Comparison of ENCODE assay signal across 20 mouse cellular contexts in genomic region chr5:13312667-13313066, GRCm38 (mm10).
DNase-seq lines count a peak whose midpoint lies in the region; ATAC-seq lines count a peak whose summit lies in the region.
"Had no signal": no experiment of that assay in that cellular context is flagged by ENCODE, and none has a peak within 500 bp of the region (broad histone marks: within the 10 kb centered on the region; RNA-seq: fewer than 3 reads in every experiment).

No protein-coding gene starts in this region.

- peak; percentile 48 for ATAC-seq in midbrain, embryonic 12.5 days (ENCODE audit: low FRiP score, low read depth)
- ATAC-seq in midbrain, embryonic 13.5 days, result no peak; the same call in none of the 2 replicates
- ATAC-seq in hindbrain, embryonic 11.5 days (ENCODE audit: low FRiP score), result peak; percentile 88
- ATAC-seq in midbrain, embryonic 16.5 days, result peak; percentile 70
- ATAC-seq: activated CD4-positive, CD25-positive, alpha-beta regulatory T cell, adult 4 months had no signal

- peaks cover 10% of the 10 kb centered on the region; the same call in 1 of the 2 replicates for H3K4me1 ChIP-seq in midbrain, embryonic 12.5 days
- H3K4me1 ChIP-seq in midbrain, embryonic 13.5 days (replicated peaks), result peaks cover 9% of the 10 kb centered on the region
- no peaks in the 10 kb centered on the region for H3K4me1 ChIP-seq in hindbrain, embryonic 11.5 days (replicated peaks; ENCODE audit: control insufficient read depth, insufficient read depth, low read length)
- no peaks in the 10 kb centered on the region; the same call in 1 of the 2 replicates for H3K4me1 ChIP-seq in midbrain, embryonic 16.5 days (ENCODE audit: control insufficient read depth, insufficient read depth, low read length)
- H3K4me1 ChIP-seq: embryonic facial prominence, embryonic 15.5 days; heart, embryonic 13.5 days had no signal

- H3K9ac ChIP-seq in midbrain, embryonic 12.5 days (replicated peaks), result no peak overlapping the region
- no peak overlapping the region for H3K9ac ChIP-seq in midbrain, embryonic 13.5 days (replicated peaks)
- no peak overlapping the region for H3K9ac ChIP-seq in hindbrain, embryonic 11.5 days (ENCODE audit: low read depth, low read length)
- H3K9ac ChIP-seq in midbrain, embryonic 16.5 days (ENCODE audit: low read depth, low read length), result no peak overlapping the region
- H3K9ac ChIP-seq: embryonic facial prominence, embryonic 15.5 days; heart, embryonic 13.5 days had no signal

- no peak overlapping the region for H3K4me2 ChIP-seq in midbrain, embryonic 12.5 days (replicated peaks)
- no peak overlapping the region for H3K4me2 ChIP-seq in midbrain, embryonic 13.5 days (replicated peaks)
- H3K4me2 ChIP-seq in hindbrain, embryonic 11.5 days (replicated peaks; ENCODE audit: low read depth, low read length), result no peak overlapping the region
- no peak overlapping the region for H3K4me2 ChIP-seq in midbrain, embryonic 16.5 days (ENCODE audit: low read length)
- H3K4me2 ChIP-seq: embryonic facial prominence, embryonic 15.5 days; heart, embryonic 13.5 days had no signal

- no peaks in the 10 kb centered on the region for H3K36me3 ChIP-seq in midbrain, embryonic 12.5 days
- H3K36me3 ChIP-seq in midbrain, embryonic 13.5 days, result no peaks in the 10 kb centered on the region
- no peaks in the 10 kb centered on the region for H3K36me3 ChIP-seq in hindbrain, embryonic 11.5 days (ENCODE audit: control insufficient read depth, insufficient read depth, low read length)
- no peaks in the 10 kb centered on the region for H3K36me3 ChIP-seq in midbrain, embryonic 16.5 days (ENCODE audit: control insufficient read depth, insufficient read depth, low read length)
- H3K36me3 ChIP-seq: embryonic facial prominence, embryonic 15.5 days; heart, embryonic 13.5 days had no signal

- no peaks in the 10 kb centered on the region for H3K9me3 ChIP-seq in midbrain, embryonic 12.5 days
- no peaks in the 10 kb centered on the region for H3K9me3 ChIP-seq in midbrain, embryonic 13.5 days
- no peaks in the 10 kb centered on the region for H3K9me3 ChIP-seq in hindbrain, embryonic 11.5 days (ENCODE audit: control insufficient read depth, low read length)
- no peaks in the 10 kb centered on the region for H3K9me3 ChIP-seq in midbrain, embryonic 16.5 days (replicated peaks; ENCODE audit: control insufficient read depth, low read length, poor library complexity, severe bottlenecking)
- H3K9me3 ChIP-seq: embryonic facial prominence, embryonic 15.5 days; heart, embryonic 13.5 days had no signal

- H3K27ac ChIP-seq in midbrain, embryonic 12.5 days (replicated peaks), result no peak overlapping the region
- H3K27ac ChIP-seq in midbrain, embryonic 13.5 days, result no peak overlapping the region
- H3K27ac ChIP-seq in hindbrain, embryonic 11.5 days (ENCODE audit: low read depth, low read length), result no peak overlapping the region
- no peak overlapping the region for H3K27ac ChIP-seq in midbrain, embryonic 16.5 days (ENCODE audit: low read length)
- H3K27ac ChIP-seq: embryonic facial prominence, embryonic 15.5 days; heart, embryonic 13.5 days had no signal

- WGBS in midbrain, embryonic 12.5 days, result 32% methylated on average over 4 of the region's 4 CpGs
- 25% methylated on average over 4 of the region's 4 CpGs for WGBS in midbrain, embryonic 13.5 days
- WGBS in hindbrain, embryonic 11.5 days, result 37% methylated on average over 4 of the region's 4 CpGs
- WGBS in midbrain, embryonic 16.5 days, result 21% methylated on average over 4 of the region's 4 CpGs

- no peak overlapping the region for H3K4me3 ChIP-seq in midbrain, embryonic 12.5 days
- H3K4me3 ChIP-seq in midbrain, embryonic 13.5 days (replicated peaks), result no peak overlapping the region
- no peak overlapping the region for H3K4me3 ChIP-seq in hindbrain, embryonic 11.5 days (ENCODE audit: low read depth, low read length)
- H3K4me3 ChIP-seq in midbrain, embryonic 16.5 days (ENCODE audit: low read depth, low read length), result no peak overlapping the region
- H3K4me3 ChIP-seq: embryonic facial prominence, embryonic 15.5 days; heart, embryonic 13.5 days had no signal

- DNase-seq in hindbrain, embryonic 11.5 days (ENCODE audit: low spot score), result no peak
- DNase-seq in frontal cortex, postnatal 10 days (ENCODE audit: low spot score in 2 of 2), result no peak
- DNase-seq in cerebellum, adult 18-20 months, result no peak
- DNase-seq in urinary bladder, postnatal 25 days (ENCODE audit: low spot score), result no peak
- no peak for DNase-seq in urinary bladder, postnatal 4 days (ENCODE audit: low spot score in 2 of 2)
- DNase-seq: adrenal gland, postnatal 25 days; gastrocnemius, postnatal 36 days; kidney, adult 2 months; kidney, postnatal 4 days; liver; lung, adult 18-20 months; lung, postnatal 4 days; right cerebral cortex, postnatal 4 days; thymus, adult 2 months had no signal

- H3K27me3 ChIP-seq in midbrain, embryonic 12.5 days, result peaks cover 19% of the 10 kb centered on the region
- peaks cover 35% of the 10 kb centered on the region for H3K27me3 ChIP-seq in midbrain, embryonic 13.5 days
- H3K27me3 ChIP-seq in hindbrain, embryonic 11.5 days (ENCODE audit: control insufficient read depth, insufficient read depth, low read length), result no peaks in the 10 kb centered on the region
- H3K27me3 ChIP-seq in midbrain, embryonic 16.5 days (ENCODE audit: control insufficient read depth, insufficient read depth, low read depth, low read length), result peaks cover 8% of the 10 kb centered on the region
- H3K27me3 ChIP-seq: embryonic facial prominence, embryonic 15.5 days; heart, embryonic 13.5 days had no signal
